Mouse (Mus musculus): ENCODE results near the gene Arhgef3.

DNA sequence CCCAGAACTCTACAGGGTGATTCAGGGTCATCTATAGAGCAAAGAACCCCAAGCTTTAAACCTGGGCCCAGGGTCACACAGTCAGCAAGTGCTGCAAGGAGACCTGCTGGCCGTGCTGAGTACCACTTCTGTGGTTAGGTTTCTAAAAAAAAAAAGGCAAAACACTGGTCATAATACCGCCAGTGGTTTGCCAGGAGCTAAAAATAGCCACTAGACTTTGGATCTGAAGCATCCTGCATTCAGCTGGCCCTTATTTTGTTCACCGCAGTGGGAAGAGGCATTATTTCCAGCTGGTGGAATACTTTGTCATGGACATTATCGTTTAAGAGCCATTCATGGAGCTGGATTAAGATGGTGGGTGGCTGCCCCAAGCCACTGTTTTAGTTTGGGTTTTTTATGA is 253.9 kb downstream of the Arhgef3 start:
- TF ChIP-seq CTCF (IDR thresholded peaks at IDR 0.05; ENCODE audit: low read depth, low read length) (no peak), EP300 (IDR thresholded peaks at IDR 0.05; ENCODE audit: insufficient read depth, low read depth, low read length) (no peak), POLR2A (IDR thresholded peaks at IDR 0.05; ENCODE audit: insufficient read depth, low read length) (no peak)
